Mouse (Mus musculus) kidney, postnatal 0 days (tissue): ENCODE measurements around the gene Mup18. TPM values are rescaled to one million over a fixed set of nuclear protein-coding genes. Genes with fewer than 3 reads are reported as not detected.
"Not testable (repeated sequence)": the region's sequence is repeated elsewhere in the genome, so short reads cannot be mapped to it uniquely, and the experiment has no call there.

Source experiments
- ATAC-seq: fragments of 200-750 bp; cut with Nextera tagmentation; replicated peaks from 2 replicates; pipeline ENCODE4 v1.8.0; 2017; ENCODE audit warnings: low read depth, moderate number of reproducible peaks, moderate TSS enrichment, moderate library complexity; ENCODE audit not compliant: low FRiP score
- DNase-seq: peaks from one replicate; pipeline ENCODE4 v3.0.0-alpha.2; 2016; ENCODE audit warnings: low spot score
- H3K27ac ChIP-seq: fragments of 300-500 bp; sonication (generic); 2 replicates; pipeline ENCODE4 v1.5.1; 2014; ENCODE audit warnings: mild to moderate bottlenecking
- H3K27me3 ChIP-seq: fragments of 300-500 bp; sonication (generic); 2 replicates; pipeline ENCODE4 v1.6.1; 2014; ENCODE audit warnings: low read length, mixed read lengths; ENCODE audit not compliant: insufficient read depth
- H3K36me3 ChIP-seq: fragments of 300-500 bp; sonication (generic); 2 replicates; pipeline ENCODE4 v1.6.1; 2014; ENCODE audit warnings: low read length, mixed read lengths; ENCODE audit not compliant: insufficient read depth
- H3K4me1 ChIP-seq: fragments of 300-500 bp; sonication (generic); replicated peaks from 2 replicates; pipeline ENCODE4 v1.6.1; 2014; ENCODE audit warnings: antibody characterized with exemption, low read length, mixed read lengths; ENCODE audit not compliant: insufficient read depth
- H3K4me2 ChIP-seq: fragments of 300-500 bp; sonication (generic); 2 replicates; pipeline ENCODE4 v1.6.1; 2014; ENCODE audit warnings: mild to moderate bottlenecking, low read length, moderate library complexity, mixed read lengths
- H3K4me3 ChIP-seq: fragments of 300-500 bp; sonication (generic); replicated peaks from 2 replicates; pipeline ENCODE4 v1.5.1; 2014; ENCODE audit warnings: low read depth, low read length
- H3K9ac ChIP-seq: fragments of 300-500 bp; sonication (generic); 2 replicates; pipeline ENCODE4 v1.6.1; 2014; ENCODE audit warnings: low read depth, low read length
- H3K9me3 ChIP-seq: fragments of 300-500 bp; sonication (generic); replicated peaks from 2 replicates; pipeline ENCODE4 v1.6.1; 2016; ENCODE audit warnings: low read length, inconsistent platforms, mixed read lengths
- WGBS: fragments of 180-500 bp; shearing (Covaris S2); extraction: QIAGEN DNeasy Blood & Tissue Kit; methylation state at CpG from one replicate; pipeline ENCODE4 v1.1.7; 2014; 5-methylcytosine and 5-hydroxymethylcytosine counted together
- polyA plus RNA-seq: library from polyadenylated mRNA; unstranded; fragments of >200 nt; fragmentation: Nextera tagmentation; extraction: Ambion mirVana; gene quantifications from 2 replicates; pipeline ENCODE4 v1.2.1, GENCODE M21; 2015

Mup18 gene
- not detected in 2 replicates for polyA plus RNA-seq

DNA sequence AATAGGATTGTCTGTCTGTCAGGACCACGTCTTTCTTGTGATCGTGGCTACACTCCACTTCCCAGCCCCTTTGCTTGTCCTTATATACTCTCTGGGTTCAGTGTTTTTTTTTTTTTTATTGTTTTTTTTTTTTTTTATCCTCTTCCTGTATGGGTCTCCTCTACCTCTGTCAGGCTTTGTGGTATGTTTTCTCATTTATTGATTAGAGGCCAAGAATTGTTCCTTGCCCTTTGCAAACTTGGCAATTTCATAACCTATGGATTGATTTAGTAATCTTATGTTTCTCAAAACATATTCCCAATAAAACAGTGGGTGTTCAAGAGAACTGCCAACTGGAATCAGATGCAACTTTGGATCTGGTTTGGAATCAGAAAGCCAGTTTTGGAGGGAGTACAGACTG is at the start of gene Mup18:
Gene Mup18, minus strand, starts transcription at position 101 of the 400 bp plus-strand sequence.
- not testable (repeated sequence) for H3K27ac ChIP-seq, H3K4me3 ChIP-seq, H3K9ac ChIP-seq, H3K9me3 ChIP-seq, H3K36me3 ChIP-seq, H3K27me3 ChIP-seq, H3K4me2 ChIP-seq, H3K4me1 ChIP-seq, DNase-seq, ATAC-seq
- 81% methylated on average over 2 of the region's 2 CpGs for WGBS

DNA sequence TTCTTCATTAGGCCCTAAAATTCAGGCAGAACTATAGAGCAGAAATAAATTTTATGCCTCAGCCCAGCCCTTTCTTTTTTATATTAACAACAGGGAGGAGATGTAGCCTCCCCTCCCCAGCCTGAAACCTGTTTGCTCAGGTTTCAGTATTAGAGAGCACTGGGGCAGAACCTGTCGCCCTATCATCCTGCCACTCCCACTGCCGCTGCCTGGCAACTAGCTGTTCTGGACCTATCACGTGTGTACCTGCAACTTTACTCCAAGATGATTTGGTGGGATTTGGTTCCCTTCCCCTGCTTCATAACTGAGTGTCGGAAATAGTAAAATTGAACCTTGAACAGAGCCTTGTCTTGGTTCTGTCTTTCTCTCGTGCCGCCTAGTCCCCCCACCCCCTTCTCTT is 40.4 kb upstream of the Mup18 start:
- H3K9me3 ChIP-seq, H3K9ac ChIP-seq, DNase-seq, H3K4me1 ChIP-seq, H3K36me3 ChIP-seq, H3K27ac ChIP-seq, H3K27me3 ChIP-seq, H3K4me2 ChIP-seq, ATAC-seq, H3K4me3 ChIP-seq: not testable (repeated sequence)
- WGBS: 77% methylated on average over 6 of the region's 6 CpGs

Other genes starting within 250 kb of the Mup18 start
- gene Mup15, start 234.4 kb downstream of the Mup18 start, polyA plus RNA-seq: not detected in 2 replicates
- not detected in 2 replicates for gene Mup16, start 154.6 kb downstream of the Mup18 start, polyA plus RNA-seq
- gene Mup17, start 78.3 kb downstream of the Mup18 start, polyA plus RNA-seq: not detected in 2 replicates
- gene Mup19, start 108.1 kb upstream of the Mup18 start, polyA plus RNA-seq: not detected in 2 replicates
- gene Mup5, start 161.1 kb upstream of the Mup18 start, polyA plus RNA-seq: not detected in 2 replicates